Mouse (Mus musculus): ENCODE measurements around the gene Angptl8.
A peak's percentile ranks its signal among the peaks of the same experiment; 100 is the strongest.
"Not testable (repeated sequence)": the region's sequence is repeated elsewhere in the genome, so short reads cannot be mapped to it uniquely, and the experiment has no call there.

Angptl8 gene

GRCm38 (mm10) chr9:21849691-21850677 lies 14.7 kb downstream of the Angptl8 start:
- no peak for DNase-seq (ENCODE audit: low spot score)

DNA sequence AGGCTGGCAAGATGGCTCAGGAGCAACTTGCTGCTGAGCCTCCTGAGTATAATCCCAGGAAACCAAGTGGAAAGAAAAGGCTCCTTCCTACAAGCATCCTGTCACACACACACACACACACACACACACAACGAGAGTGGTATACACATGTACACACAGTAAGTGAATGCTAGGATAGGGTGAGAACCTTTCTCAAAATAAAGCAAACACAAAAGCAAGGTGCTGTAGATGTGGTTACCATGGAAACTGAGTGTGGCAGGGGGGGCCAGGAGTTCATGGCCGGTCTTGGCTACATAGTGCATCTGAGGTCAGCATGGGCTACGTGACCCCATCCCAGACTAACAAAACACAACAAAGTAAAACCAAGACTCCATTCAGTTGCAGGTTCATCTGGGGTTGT lies 15.8 kb downstream of the Angptl8 start:
- no peak for DNase-seq (ENCODE audit: low spot score)

GRCm38 (mm10) chr9:21852128-21853091 lies 17.1 kb downstream of the Angptl8 start, which contains the start of gene Dock6:
Dock6 (minus strand) TSS chr9:21852635.
- peak; percentile 90 for DNase-seq (ENCODE audit: low spot score)

DNA sequence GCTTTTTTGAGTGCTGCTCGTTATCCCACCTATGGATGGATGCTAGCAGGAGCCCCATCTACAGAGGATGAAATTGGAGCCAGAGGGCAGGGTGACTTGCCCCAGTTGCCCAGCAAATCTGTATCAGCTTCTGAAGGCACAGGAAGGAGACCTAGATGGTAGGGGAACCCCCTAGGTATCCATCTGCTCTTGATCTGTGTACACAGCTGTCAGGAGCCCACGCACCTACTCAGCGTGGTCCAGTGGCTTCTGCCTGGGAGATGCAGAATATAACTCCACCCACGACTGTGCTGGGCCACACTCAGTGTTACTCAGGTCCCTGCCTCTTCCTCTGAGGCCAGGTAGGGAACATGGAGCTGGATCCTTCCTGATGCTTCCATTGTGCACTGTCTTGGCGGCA lies 18.7 kb downstream of the Angptl8 start:
- DNase-seq (ENCODE audit: low spot score): no peak

DNA sequence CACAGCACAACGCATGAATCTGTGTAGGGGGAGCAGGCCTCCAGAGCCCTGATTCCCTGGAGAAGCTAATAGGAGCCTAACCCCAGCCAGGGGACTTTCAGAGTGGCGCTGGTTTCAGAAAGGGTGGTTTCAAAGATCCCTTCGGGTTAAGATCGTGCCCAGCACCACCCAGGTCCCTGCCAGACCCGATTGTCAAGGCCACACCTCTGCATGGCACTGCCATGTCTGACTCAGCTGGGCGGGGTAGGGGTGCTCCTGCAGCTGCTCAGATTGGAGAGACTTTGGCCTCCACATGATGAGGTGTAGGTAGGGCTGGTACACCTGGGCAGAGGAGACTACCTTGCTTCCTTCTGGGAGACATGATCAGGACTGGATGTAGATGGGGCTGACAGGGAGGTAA lies 19.6 kb downstream of the Angptl8 start:
- no peak for DNase-seq (ENCODE audit: low spot score)

DNA sequence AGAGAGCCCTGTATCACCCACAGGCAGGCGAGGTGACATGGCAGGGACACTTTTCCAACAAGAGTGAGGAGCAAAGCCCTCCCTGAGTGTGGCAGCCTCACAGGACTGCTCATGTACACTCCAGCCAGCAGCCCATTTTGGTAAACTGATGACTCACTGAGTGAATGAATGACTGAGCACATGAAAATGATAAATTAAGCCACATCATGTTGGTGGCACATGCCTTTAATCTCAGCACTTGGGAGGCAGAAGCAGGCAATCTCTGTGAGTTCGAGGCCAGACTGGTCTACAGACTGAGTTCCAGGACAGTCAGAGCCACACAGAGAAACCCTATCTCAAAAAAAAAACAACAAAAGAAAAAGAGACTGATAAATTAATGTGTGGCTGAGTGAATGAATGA lies 22.2 kb downstream of the Angptl8 start:
- no peak for DNase-seq (ENCODE audit: low spot score)

GRCm38 (mm10) chr9:21858084-21858483 lies 22.8 kb downstream of the Angptl8 start:
- no peak for DNase-seq (ENCODE audit: low spot score)

DNA sequence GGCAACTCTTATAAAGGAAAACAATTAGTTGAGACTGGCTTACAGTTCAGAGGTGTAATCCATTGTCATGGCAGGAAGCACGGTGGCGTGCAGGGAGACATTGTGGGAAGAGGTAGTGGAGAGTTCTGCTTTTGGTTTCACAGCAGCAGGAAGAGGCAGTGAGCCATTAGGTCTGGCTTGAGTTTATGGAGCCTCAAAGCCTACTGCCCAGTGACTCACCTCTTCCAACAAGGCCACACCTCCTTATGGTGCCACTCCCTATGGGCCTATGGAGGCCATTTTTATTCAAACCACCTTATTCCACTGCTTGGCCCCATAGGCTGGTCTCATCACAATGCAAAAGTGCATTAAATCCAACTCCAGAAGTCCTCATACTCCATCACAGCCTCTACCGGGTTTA lies 24.3 kb downstream of the Angptl8 start:
- no peak for DNase-seq (ENCODE audit: low spot score)

DNA sequence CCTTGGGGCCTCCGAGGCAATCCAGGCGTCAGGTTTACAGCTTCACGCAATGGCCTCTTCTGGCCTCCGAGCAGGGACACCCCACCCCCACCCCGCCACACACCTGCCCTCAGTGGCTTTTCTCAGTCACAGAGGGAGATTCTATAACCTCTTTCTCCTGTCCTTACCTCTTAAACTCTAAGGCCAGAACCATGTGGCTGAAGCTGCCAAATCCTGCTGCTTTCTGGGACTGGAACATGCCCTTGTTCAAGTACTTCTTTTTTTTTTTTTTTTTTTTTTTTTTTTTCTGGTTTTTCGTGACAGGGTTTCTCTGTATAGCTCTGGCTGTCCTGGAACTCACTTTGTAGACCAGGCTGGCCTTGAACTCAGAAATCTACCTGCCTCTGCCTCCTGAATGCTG lies 25.0 kb downstream of the Angptl8 start:
- not testable (repeated sequence) for DNase-seq (ENCODE audit: low spot score)

GRCm38 (mm10) chr9:21862181-21862580 lies 26.9 kb downstream of the Angptl8 start:
- DNase-seq (ENCODE audit: low spot score): no peak

GRCm38 (mm10) chr9:21865673-21866398 lies 30.5 kb downstream of the Angptl8 start:
- no peak for DNase-seq (ENCODE audit: low spot score)

DNA sequence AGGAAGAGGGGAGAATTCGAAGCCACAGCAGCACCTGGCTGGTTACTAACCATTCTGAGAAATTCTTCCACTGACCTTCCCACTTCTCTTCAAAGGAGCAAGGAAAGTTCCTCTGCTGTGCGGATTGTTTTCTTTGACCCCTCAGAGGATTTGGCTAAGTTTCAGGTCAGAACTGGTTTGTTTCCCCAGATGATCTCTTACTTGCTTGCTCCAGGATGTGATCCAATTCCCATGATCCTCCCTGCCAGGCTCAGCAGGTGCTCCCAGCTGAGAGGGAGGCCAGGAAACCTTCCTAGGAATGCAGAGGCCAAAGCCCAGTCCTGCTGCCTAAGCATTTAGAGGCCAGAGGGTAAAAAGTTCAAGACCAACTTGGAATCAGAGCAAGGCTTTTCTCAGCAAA lies 31.3 kb downstream of the Angptl8 start:
- DNase-seq (ENCODE audit: low spot score): no peak

DNA sequence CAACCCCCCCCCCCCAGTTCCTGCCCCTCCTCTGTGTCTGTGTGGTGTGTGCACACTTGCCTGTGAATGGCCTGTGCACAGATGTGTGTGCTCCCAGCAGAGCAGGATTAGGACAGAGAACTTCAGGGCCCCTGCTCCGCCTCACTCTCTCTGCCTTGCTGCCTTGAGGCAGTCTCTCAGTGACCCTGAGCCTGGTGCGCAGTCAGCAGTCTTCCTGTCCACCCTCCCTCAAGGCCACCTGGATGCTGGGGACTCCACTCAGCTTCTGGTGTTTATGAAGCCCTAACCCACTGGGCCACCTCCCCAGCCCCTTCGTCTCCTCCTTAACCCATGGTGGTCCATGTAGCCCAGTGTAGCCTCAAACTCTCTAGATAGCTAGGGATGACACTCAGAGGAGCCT lies 32.4 kb downstream of the Angptl8 start:
- no peak for DNase-seq (ENCODE audit: low spot score)

GRCm38 (mm10) chr9:21869290-21869689 lies 34.0 kb downstream of the Angptl8 start:
- peak; percentile 46 for DNase-seq (ENCODE audit: low spot score)

DNA sequence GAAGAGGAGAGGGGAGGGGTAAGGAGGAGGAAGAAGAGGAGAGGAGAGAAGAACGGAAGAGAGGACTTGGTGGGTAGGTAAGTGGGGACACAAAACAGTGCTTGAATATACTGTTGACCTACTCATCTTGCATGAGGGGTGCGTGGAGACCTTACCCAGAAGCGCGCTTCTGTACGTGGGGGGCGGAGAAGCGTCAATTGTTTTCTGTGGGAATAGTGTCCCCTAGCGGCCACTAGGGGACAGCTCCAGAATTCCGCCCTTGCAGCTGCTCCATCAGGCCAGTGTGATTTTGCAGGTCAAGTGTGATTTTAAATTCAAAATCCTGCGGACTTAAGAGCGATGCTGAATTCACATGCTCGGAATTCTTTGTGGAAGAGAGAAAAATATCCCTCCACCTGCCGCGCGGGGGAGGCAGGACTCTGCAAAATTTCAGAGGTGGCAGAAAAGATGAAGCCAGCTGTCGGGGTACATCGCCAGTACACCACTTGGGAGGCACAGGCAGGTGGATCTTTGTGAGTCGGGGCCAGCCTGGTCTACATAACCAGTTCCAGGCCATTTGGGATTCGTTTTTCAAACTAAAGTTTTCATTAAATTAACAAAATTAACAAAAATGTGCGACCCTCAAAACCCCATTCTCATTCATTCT lies 35.7 kb downstream of the Angptl8 start:
- peak; percentile 45 for DNase-seq (ENCODE audit: low spot score)

- DNase-seq (ENCODE audit: low spot score): no peak
Observed at GRCm38 (mm10) chr9:21872204-21872603, 36.9 kb downstream of the Angptl8 start.

DNA sequence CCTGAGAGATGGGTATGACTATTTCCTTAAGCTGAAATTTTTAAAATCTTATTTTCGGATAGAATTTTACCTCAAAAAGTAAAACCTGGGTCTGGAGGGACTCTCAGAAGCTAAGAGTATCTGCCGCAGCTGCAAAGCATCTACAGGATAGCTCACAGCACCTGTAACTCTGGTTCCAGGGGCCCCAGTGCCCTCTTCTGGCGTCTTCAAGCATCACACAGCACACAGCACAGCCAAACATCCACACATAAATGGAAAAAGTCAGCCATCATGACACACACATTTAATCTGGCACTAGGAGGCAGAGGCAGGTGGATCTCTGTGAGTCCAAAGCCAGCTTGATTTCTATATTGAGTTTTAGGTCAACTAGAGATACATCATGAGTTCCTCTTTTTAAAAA lies 41.3 kb downstream of the Angptl8 start:
- no peak for DNase-seq (ENCODE audit: low spot score)
